Mouse (Mus musculus) c-Kit-positive CD71-positive TER-119-positive erythroid progenitor cells, embryonic 14.5 days (primary cell): ENCODE results near the gene Gpcpd1.
"Not testable (repeated sequence)": the region's sequence is repeated elsewhere in the genome, so short reads cannot be mapped to it uniquely, and the experiment has no call there.

Experiments
- DNase-seq: peaks from one replicate; pipeline ENCODE4 v3.0.0-alpha.2; 2013; ENCODE audit warnings: low spot score

The Gpcpd1 gene

GRCm38 (mm10) chr2:132587240-132587779 is at the start of gene Gpcpd1:
TSS of gene Gpcpd1 (minus strand) at chr2:132587729.
- no peak for DNase-seq

GRCm38 (mm10) chr2:132636534-132636933 is 49.0 kb upstream of the Gpcpd1 start:
- no peak for DNase-seq

- DNase-seq = no peak
Measured at GRCm38 (mm10) chr2:132628626-132629025, 41.1 kb upstream of the Gpcpd1 start.

- DNase-seq = no peak
Measured at GRCm38 (mm10) chr2:132623092-132623491, 35.6 kb upstream of the Gpcpd1 start.

- DNase-seq = no peak
Measured at GRCm38 (mm10) chr2:132617693-132618092, 30.2 kb upstream of the Gpcpd1 start.

- peak; percentile 12 for DNase-seq
Measured at GRCm38 (mm10) chr2:132613581-132614188, 26.2 kb upstream of the Gpcpd1 start.

GRCm38 (mm10) chr2:132611551-132612233 is 24.2 kb upstream of the Gpcpd1 start:
- DNase-seq = no peak

- DNase-seq = no peak
Measured at GRCm38 (mm10) chr2:132607141-132608093, 19.9 kb upstream of the Gpcpd1 start.

GRCm38 (mm10) chr2:132605795-132606563 is 18.4 kb upstream of the Gpcpd1 start:
- DNase-seq = no peak

GRCm38 (mm10) chr2:132604922-132605321 is 17.4 kb upstream of the Gpcpd1 start:
- DNase-seq = no peak

- no peak for DNase-seq
Measured at GRCm38 (mm10) chr2:132603706-132604105, 16.2 kb upstream of the Gpcpd1 start.

- DNase-seq = no peak
Measured at GRCm38 (mm10) chr2:132601777-132602176, 14.2 kb upstream of the Gpcpd1 start.

- DNase-seq = no peak
Measured at GRCm38 (mm10) chr2:132600081-132600480, 12.6 kb upstream of the Gpcpd1 start.

- DNase-seq = no peak
Measured at GRCm38 (mm10) chr2:132599127-132599526, 11.6 kb upstream of the Gpcpd1 start.

- no peak for DNase-seq
Measured at GRCm38 (mm10) chr2:132597866-132598480, 10.4 kb upstream of the Gpcpd1 start.

- no peak for DNase-seq
Measured at GRCm38 (mm10) chr2:132597226-132597625, 9.7 kb upstream of the Gpcpd1 start.

GRCm38 (mm10) chr2:132595601-132596235 is 8.2 kb upstream of the Gpcpd1 start:
- DNase-seq = no peak

- DNase-seq = no peak
Measured at GRCm38 (mm10) chr2:132592126-132592525, 4.6 kb upstream of the Gpcpd1 start.

- not testable (repeated sequence) for DNase-seq
Measured at GRCm38 (mm10) chr2:132591579-132591978, 4.0 kb upstream of the Gpcpd1 start.

GRCm38 (mm10) chr2:132589906-132590538 is 2.5 kb upstream of the Gpcpd1 start:
- DNase-seq = no peak
